Mouse (Mus musculus) kidney, embryonic 14.5 days (tissue): Measurements from ENCODE around the gene Stard10. TPM values are rescaled to one million over a fixed set of nuclear protein-coding genes. Genes with fewer than 3 reads are reported as not detected.

ENCODE experiments used
- ATAC-seq: fragments of 200-750 bp; cut with Nextera tagmentation; 2 replicates; pipeline ENCODE4 v1.8.0; 2017; ENCODE audit warnings: moderate number of reproducible peaks, mild to moderate bottlenecking, moderate TSS enrichment, moderate library complexity; ENCODE audit not compliant: low FRiP score, low TSS enrichment
- H3K27ac ChIP-seq: fragments of 300-500 bp; sonication (generic); 2 replicates; pipeline ENCODE4 v1.5.1; 2014; ENCODE audit warnings: low read depth, mild to moderate bottlenecking, low read length, moderate library complexity, mixed read lengths
- H3K27me3 ChIP-seq: fragments of 300-500 bp; sonication (generic); 2 replicates; pipeline ENCODE4 v1.6.1; 2014; ENCODE audit warnings: mild to moderate bottlenecking, low read length; ENCODE audit not compliant: control insufficient read depth, insufficient read depth
- H3K36me3 ChIP-seq: fragments of 300-500 bp; sonication (generic); 2 replicates; pipeline ENCODE4 v1.6.1; 2014; ENCODE audit warnings: low read length, mixed read lengths; ENCODE audit not compliant: control insufficient read depth, insufficient read depth
- H3K4me1 ChIP-seq: fragments of 300-500 bp; sonication (generic); 2 replicates; pipeline ENCODE4 v1.6.1; 2014; ENCODE audit warnings: low read length, mixed read lengths; ENCODE audit not compliant: control insufficient read depth, insufficient read depth
- H3K4me2 ChIP-seq: fragments of 300-500 bp; sonication (generic); replicated peaks from 2 replicates; pipeline ENCODE4 v1.6.1; 2014; ENCODE audit warnings: low read depth, mild to moderate bottlenecking, low read length
- H3K4me3 ChIP-seq: fragments of 300-500 bp; sonication (generic); 2 replicates; pipeline ENCODE4 v1.5.1; 2014; ENCODE audit warnings: mild to moderate bottlenecking, low read length
- H3K9ac ChIP-seq: fragments of 300-500 bp; sonication (generic); 2 replicates; pipeline ENCODE4 v1.6.1; 2014; ENCODE audit warnings: low read depth, mild to moderate bottlenecking, low read length, moderate library complexity
- H3K9me3 ChIP-seq: fragments of 300-500 bp; sonication (generic); 2 replicates; pipeline ENCODE4 v1.6.1; 2016; ENCODE audit warnings: low read length; ENCODE audit not compliant: control insufficient read depth
- WGBS: fragments of 180-500 bp; shearing (Covaris S2); extraction: QIAGEN DNeasy Blood & Tissue Kit; methylation state at CpG from one replicate; pipeline ENCODE4 v1.1.7; 2014; 5-methylcytosine and 5-hydroxymethylcytosine counted together
- polyA plus RNA-seq: library from polyadenylated mRNA; unstranded; fragments of >200 nt; fragmentation: Nextera tagmentation; extraction: Ambion mirVana; gene quantifications from 2 replicates; pipeline ENCODE4 v1.2.1, GENCODE M21; 2014

Gene Stard10
- polyA plus RNA-seq, 1 experiment from 2014 or later = 59.6 TPM

- Histone ChIP-seq H3K36me3 (no peaks in the 10 kb centered on the region; the same call in none of the 2 replicates), H3K27ac (no peak overlapping the region), H3K4me1 (no peaks in the 10 kb centered on the region), H3K27me3 (no peaks in the 10 kb centered on the region), H3K9ac (no peak overlapping the region), H3K4me2 (no peak overlapping the region), H3K9me3 (no peaks in the 10 kb centered on the region), H3K4me3 (no peak overlapping the region)
- no peak for ATAC-seq
- WGBS = 89% methylated on average over 5 of the region's 5 CpGs
These were observed 15.4 kb downstream of the Stard10 start for GRCm38 (mm10) chr7:101332045-101332831.

DNA sequence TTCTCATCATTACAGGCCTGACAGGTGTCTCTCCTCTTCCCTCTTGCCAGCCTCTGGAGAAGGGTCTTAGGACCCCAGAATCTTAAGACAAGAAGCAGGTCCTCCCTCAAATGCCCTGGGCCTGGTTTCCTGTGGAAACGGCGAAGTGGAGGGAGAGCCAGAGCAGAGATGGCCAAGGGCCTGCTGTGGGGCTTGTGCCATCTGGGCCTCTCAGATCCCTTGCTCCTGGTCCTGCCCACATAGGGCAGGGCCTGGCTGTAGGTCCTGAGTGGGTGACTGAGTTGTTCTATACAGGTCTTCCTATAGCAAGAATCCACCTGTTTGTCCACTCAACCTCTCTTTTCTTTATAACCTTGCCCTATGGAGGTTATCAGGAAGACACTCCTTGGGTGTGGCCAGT is 18.3 kb downstream of the Stard10 start:
- no peaks in the 10 kb centered on the region for H3K27me3 ChIP-seq
- H3K27ac ChIP-seq = no peak overlapping the region
- WGBS = 87% methylated on average over 2 of the region's 2 CpGs
- ATAC-seq = no peak
- no peaks in the 10 kb centered on the region for H3K9me3 ChIP-seq
- no peak overlapping the region for H3K4me2 ChIP-seq
- no peaks in the 10 kb centered on the region for H3K4me1 ChIP-seq
- no peaks in the 10 kb centered on the region; the same call in none of the 2 replicates for H3K36me3 ChIP-seq
- H3K9ac ChIP-seq = no peak overlapping the region
- no peak overlapping the region for H3K4me3 ChIP-seq

DNA sequence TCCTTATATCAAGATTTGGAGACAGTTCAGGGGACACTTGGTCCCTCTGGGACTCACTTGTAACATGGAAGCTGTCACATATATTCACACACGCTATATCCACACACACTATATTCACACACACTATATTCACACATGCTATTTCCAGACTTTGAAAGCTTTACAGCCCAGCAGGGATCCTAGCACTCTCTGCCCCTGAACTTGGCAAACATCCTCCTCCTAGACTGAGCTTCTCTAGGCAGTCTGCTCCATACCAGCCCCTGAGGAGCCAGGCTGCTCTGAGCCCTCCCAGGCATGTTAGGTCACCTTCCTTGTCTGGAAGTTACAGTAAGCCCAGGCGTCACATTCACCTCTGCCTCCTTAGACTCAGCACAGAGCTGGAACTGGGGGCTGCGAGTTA is 19.8 kb downstream of the Stard10 start:
- Histone ChIP-seq H3K4me2 (no peak overlapping the region), H3K4me1 (no peaks in the 10 kb centered on the region), H3K4me3 (no peak overlapping the region), H3K9me3 (no peaks in the 10 kb centered on the region), H3K36me3 (no peaks in the 10 kb centered on the region; the same call in 1 of the 2 replicates), H3K27ac (no peak overlapping the region), H3K9ac (no peak overlapping the region), H3K27me3 (no peaks in the 10 kb centered on the region)
- 76% methylated on average over 3 of the region's 3 CpGs for WGBS
- no peak for ATAC-seq

DNA sequence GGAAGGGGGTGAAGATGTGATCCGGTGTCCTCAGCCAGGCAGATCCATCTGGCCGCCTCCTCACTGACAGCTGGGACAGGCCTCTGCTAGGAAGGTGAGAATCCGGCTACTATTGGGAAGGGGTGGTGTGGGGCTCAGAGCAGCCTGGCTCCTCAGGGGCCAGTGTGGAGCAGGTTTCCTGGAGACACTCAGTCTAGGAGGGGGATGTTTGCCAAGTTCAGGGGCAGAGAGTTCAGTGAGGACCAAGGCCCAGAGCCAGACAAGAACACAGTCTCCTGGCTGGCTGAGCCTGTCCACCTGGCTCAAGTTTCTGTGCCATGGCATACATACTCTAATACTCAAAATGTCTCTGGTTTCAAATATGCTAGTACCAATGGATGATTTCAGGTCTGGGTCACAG is 20.5 kb downstream of the Stard10 start:
- Histone ChIP-seq H3K4me3 (no peak overlapping the region), H3K27me3 (no peaks in the 10 kb centered on the region), H3K4me2 (no peak overlapping the region), H3K27ac (no peak overlapping the region), H3K9me3 (no peaks in the 10 kb centered on the region), H3K4me1 (no peaks in the 10 kb centered on the region), H3K36me3 (no peaks in the 10 kb centered on the region; the same call in 1 of the 2 replicates), H3K9ac (no peak overlapping the region)
- no peak for ATAC-seq
- WGBS = 78% methylated on average over 3 of the region's 3 CpGs

DNA sequence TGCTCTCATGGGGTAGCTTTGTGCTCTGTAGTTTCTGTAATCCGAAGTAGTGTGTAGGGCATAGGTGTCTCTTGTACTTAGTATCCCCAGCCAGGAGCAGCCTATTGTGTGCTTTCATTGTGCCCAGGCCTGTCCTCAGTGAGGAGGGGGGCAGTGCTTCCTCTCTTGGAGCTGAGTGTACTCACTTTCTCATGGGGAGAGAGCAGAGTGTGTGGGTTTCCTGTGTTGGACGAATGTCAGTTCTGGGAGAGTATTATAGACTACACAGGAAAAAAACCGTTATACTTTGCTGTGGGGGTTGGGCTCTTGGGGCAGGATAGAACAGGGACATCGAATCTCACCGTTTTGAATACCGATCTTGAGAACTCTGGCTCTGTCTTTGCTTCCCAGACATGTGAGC is 24.5 kb downstream of the Stard10 start:
- no peak overlapping the region for H3K9ac ChIP-seq
- H3K4me2 ChIP-seq = no peak overlapping the region
- no peaks in the 10 kb centered on the region for H3K27me3 ChIP-seq
- 0 out of 2 replicates have a peak, but pooled peaks cover 3% of the 10 kb centered on the region for H3K4me1 ChIP-seq
- ATAC-seq = no peak; the same call in 1 of the 2 replicates
- H3K36me3 ChIP-seq = peaks cover 3% of the 10 kb centered on the region; the same call in 1 of the 2 replicates
- no peak overlapping the region for H3K4me3 ChIP-seq
- no peak overlapping the region for H3K27ac ChIP-seq
- H3K9me3 ChIP-seq = no peaks in the 10 kb centered on the region
- 69% methylated on average over 6 of the region's 6 CpGs for WGBS

- no peak overlapping the region for H3K4me2 ChIP-seq
- 65% methylated on average over 7 of the region's 7 CpGs for WGBS
- no peak overlapping the region for H3K4me3 ChIP-seq
- H3K27me3 ChIP-seq = no peaks in the 10 kb centered on the region
- no peaks in the 10 kb centered on the region for H3K9me3 ChIP-seq
- no peak overlapping the region for H3K27ac ChIP-seq
- peaks cover 3% of the 10 kb centered on the region; the same call in 1 of the 2 replicates for H3K36me3 ChIP-seq
- H3K9ac ChIP-seq = no peak overlapping the region
- 0 out of 2 replicates have a peak, but pooled peaks cover 8% of the 10 kb centered on the region for H3K4me1 ChIP-seq
- no peak for ATAC-seq
These were observed 26.2 kb downstream of the Stard10 start for GRCm38 (mm10) chr7:101343135-101343534.

GRCm38 (mm10) chr7:101344892-101345291 is 28.0 kb downstream of the Stard10 start:
- Histone ChIP-seq H3K36me3 (peaks cover 3% of the 10 kb centered on the region; the same call in 1 of the 2 replicates), H3K9me3 (no peaks in the 10 kb centered on the region), H3K4me2 (no peak overlapping the region), H3K27ac (no peak overlapping the region), H3K4me3 (no peak overlapping the region), H3K9ac (no peak overlapping the region), H3K4me1 (0 out of 2 replicates have a peak, but pooled peaks cover 15% of the 10 kb centered on the region), H3K27me3 (peaks cover 5% of the 10 kb centered on the region; the same call in 1 of the 2 replicates)
- WGBS = 52% methylated on average over 4 of the region's 4 CpGs
- no peak for ATAC-seq

DNA sequence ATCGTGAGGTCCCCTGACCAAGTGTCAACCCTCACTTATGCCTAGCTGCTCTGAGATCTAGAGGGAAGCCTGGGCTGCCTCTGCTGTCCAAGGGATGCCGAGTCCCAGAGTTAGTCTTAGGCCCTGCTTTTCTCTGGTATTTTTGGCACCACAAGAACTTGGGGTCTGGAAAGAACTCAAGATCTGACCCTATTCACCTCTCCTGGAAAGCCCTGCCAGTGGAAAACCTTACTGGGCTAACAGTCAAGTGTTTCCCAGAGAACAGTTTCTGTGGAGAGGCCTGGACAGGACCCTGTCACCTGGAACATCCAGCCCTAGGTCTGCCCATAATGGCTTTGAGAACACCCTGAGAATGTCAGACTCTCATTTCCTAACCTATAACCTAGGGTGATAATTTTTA is 30.1 kb downstream of the Stard10 start:
- H3K4me1 ChIP-seq = 0 out of 2 replicates have a peak, but pooled peaks cover 15% of the 10 kb centered on the region

DNA sequence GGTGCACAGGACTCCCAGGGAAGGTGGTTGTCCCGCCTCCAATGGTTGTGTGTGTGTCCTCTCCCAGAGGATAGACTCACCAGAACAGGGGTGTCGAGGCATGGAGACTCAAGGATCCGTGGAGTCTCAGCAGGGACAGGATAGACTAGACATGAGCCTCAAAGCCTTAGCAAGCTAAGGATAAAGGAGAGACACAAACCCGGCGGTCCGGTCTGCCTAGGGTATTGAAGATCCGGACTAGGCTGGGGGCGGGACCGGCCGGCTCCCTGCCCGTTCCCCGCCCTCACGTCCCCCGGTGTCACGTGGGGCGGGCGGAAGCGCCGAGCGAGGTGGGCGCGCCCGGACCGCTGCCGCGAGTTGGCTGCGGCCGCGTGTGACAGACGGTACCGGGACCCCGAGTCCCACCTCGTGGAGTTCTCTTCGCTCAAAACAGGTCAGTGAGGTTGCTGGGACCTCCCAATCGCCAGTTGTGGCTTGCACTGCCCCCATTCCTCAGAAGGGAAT is 30.9 kb downstream of the Stard10 start, which contains the start of gene Arap1:
Gene Arap1 (plus strand): TSS at position 301 of the 504 bp plus-strand sequence.
- H3K27ac ChIP-seq = no peak within 1 kb of the TSS
- WGBS = under 1% methylated on average over 35 of the region's 35 CpGs
- no peaks in the 10 kb centered on the region for H3K9me3 ChIP-seq
- peaks cover 5% of the 10 kb centered on the region; the same call in 1 of the 2 replicates for H3K27me3 ChIP-seq
- peak within 1 kb of the TSS; percentile 95 for H3K4me2 ChIP-seq
- peak within 1 kb of the TSS; percentile 67 for H3K4me3 ChIP-seq
- peak within 1 kb of the TSS; percentile 56 for H3K9ac ChIP-seq
- H3K4me1 ChIP-seq = 0 out of 2 replicates have a peak, but pooled peaks cover 15% of the 10 kb centered on the region
- H3K36me3 ChIP-seq = peaks cover 3% of the 10 kb centered on the region; the same call in 1 of the 2 replicates
- ATAC-seq = peak; percentile 81

More for the DNA sequence above, 30.1 kb downstream of the Stard10 start:
- Histone ChIP-seq H3K27me3 (peaks cover 5% of the 10 kb centered on the region; the same call in 1 of the 2 replicates), H3K9ac (no peak overlapping the region), H3K36me3 (peaks cover 3% of the 10 kb centered on the region; the same call in 1 of the 2 replicates), H3K4me3 (no peak overlapping the region), H3K9me3 (no peaks in the 10 kb centered on the region), H3K27ac (no peak overlapping the region), H3K4me2 (no peak overlapping the region)
- 78% methylated on average over 2 of the region's 2 CpGs for WGBS
- ATAC-seq = no peak
